Mouse (Mus musculus): Measurements from ENCODE around the gene Mgat2.

Gene Mgat2

DNA sequence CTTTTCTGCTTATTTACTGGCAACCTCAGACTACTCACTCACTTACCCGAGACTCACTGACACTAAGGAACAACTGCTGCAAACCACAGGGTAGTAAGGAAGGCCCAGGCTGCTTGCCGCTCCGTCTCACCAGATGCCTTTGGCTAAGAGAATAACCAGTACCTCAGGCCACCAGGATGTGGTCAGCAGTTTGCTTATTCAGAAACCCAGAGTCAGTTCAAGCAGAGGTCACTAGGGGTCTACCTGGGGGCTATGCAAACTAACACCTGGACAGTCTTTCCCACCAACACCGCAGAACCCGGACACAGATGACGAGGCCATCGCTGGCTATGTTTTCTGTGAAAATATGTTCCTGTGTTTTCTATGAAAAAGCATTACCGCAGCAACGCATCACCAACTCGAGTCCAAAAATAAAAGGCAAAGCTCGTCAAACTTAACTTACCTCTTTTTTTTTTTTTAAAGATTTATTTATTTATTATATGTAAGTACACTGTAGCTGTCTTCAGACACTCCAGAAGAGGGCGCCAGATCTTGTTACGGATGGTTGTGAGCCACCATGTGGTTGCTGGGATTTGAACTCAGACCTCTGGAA, 29.3 kb downstream of the Mgat2 start:
- no peak for DNase-seq (ENCODE audit: low spot score)

DNA sequence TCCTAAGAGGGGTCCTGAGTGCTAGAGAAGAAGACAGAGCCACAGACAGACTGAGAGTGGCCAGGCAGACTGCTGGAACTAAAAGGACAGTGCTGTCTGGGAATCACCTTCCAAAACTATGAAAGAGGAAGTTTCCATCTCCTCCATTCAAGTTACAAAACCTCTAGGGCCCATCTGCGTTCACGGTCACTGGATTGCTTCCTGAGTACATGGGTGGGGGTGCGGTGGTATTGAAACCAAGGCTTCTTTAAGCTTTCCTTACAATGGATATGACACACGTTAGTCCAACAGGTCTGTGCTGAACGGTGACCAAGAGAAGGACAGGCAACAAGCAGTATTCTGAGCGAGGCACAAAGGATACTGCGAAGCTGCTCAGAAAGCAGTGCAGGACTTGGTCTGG, 30.4 kb downstream of the Mgat2 start:
- no peak for DNase-seq (ENCODE audit: low spot score)

DNA sequence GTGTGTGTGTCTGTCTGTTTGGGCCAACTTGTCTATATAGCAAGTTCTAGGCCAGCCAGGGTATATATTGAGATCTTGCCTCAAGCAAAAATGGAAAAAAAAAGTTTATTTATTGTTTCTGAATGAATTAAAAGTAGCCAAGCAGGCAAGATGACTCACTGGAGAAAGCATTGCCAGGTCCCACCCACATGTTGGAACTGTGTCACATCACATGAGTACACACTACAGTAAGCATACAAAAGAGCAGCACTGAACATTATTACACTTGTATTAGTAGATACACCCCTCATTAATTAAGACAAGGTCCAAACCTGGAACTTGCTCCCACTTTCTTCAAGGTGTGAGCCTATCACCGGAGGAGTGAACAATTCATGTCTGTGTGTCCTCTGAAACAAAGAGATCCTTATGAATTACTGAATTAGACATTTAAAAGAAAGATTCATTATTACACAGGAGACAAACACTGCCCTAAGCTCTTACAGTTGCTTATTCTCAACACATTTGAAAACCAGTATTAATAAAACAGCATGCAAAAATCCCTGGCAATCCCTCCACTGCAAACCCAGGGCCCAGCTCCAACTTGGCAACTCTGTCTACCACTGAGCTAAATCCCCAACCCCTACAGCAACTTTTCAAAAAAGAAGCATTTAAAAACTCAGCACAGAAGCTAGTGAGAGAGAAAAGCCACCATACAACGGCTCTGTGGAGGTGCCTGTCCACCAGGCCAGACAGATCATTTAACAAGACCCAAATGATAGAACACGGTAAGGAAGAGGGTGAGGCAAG, 31.2 kb downstream of the Mgat2 start:
- no peak for DNase-seq (ENCODE audit: low spot score)

DNA sequence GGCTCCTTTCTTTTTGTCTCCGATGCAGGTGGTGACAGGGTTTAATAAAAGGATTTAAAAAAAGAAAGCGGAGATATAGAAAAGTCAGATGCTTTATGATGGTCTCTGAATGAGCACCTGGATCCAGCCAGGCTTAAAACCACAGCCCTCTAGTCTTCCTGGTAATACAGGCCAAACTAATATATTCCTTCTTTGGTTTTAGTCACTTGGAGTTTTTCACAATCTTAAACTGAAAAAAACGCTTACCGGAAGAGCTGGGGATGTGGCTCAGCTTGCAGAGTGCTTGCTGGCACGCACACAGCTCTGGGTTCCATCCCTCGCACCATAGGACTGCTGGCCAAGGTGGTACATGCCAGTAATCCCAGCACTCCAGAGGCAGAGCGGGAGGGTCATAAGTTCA, 32.6 kb downstream of the Mgat2 start:
- no peak for DNase-seq (ENCODE audit: low spot score)

DNA sequence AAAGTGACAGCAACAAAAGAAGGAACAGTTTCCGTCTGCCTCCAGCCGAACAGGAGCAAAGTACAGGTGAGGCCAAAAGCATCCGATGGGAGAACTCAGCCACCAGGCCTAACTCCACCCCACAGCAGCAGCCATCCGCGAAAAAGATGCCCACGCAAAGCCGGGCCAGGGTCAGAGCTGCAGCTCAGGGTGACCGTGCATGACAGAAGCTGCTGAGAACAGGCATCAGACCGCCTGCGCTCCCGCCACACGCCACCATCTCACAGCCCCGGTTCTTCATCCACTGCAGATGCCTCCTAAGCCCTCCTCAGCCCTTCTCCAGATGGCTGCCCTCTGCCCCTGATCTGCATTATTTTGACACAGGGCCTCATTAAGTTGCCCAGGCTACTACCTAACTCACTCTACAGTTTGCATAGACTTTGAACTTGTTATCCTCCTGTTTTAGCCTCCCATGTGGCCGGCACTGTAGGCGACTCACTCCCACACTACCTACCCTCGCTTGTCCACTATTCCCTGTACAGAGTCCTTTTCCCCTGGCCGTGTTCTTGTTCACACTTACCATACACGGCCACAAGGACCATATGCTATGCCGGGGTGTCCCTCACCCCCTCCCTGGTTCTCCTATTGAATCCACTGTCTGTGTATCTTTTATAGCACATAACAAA, 36.8 kb downstream of the Mgat2 start:
- DNase-seq (ENCODE audit: low spot score): no peak

DNA sequence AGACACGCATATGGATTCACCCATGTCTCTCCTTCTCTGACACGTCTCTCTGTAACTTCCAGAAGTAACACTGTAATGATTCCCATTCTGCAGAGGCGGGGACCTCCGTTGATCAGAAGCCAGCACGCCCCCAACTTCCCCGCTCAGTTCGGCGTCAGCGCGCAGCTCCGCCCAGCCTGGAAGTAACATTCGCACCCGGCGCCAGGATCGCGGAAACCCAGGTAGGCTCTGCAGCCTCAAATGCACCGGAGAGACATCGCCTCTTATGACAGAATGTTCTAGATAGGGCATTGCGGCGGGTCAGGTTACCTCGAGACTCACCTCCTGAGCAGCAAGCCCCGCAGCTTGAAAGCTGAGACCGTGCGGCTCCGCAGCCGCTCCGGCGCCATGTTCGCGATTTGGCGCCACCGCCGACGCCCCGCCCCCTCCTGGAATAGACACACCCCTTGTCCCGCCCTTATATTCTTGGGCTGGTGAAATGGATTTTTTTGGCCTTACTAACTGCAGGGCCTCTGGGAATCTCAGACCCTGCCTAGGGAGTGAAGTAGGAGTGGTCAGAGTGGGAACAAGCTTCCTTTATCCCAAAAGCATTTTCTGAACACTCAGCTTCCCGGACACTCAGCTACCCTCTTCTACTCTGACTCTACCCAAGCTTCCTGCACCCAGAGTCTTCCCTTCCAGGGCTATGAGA, 44.0 kb downstream of the Mgat2 start, which contains the start of gene Pole2:
Pole2 (minus strand) TSS at position 420 of the 691 bp plus-strand sequence.
- DNase-seq (ENCODE audit: low spot score): peak; percentile 97

DNA sequence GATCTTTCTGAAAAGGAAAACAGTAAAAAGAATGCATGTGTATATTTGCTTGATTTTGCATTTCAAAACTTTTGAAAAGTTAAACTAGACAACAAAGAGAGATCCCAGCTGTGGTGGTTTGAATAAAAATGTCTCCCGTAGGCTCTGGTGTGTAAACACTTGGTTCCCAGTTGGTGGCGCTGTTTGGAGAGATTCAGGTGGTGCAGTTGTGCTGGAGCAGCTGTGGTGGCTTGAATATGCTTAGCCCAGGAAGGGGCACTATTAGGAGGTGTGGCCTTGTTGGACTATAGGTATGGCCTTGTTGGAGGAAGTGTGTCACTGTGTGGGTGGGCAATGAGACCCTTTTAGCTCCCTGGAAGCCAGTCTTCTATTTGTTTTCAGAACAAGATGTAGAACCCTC, 45.3 kb downstream of the Mgat2 start:
- DNase-seq (ENCODE audit: low spot score): no peak

DNA sequence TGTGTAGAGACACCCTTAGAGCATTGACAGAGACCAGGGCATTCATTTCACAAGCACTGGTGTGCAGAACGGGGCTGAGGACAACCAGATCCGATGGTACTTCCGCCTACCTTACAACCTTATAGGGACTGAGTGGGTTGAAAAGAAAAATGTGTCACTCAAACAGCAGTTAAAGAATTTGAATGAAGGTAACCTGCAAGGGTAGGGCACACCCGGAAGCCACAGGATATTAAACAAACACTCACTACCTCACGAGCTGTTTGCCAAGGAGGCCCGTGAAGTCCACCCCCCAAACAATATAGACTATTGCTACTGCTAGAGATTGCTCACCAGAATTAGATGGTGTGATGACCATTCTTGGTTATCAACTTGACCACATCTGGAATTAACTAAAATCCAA, 51.8 kb downstream of the Mgat2 start:
- DNase-seq (ENCODE audit: low spot score): no peak

Data from MN1 (cell line).